Mouse (Mus musculus): ENCODE measurements around the gene Tsga10ip. TPM values are rescaled to one million over a fixed set of nuclear protein-coding genes. Genes with fewer than 3 reads are reported as not detected.

Tsga10ip gene
- polyA plus RNA-seq, 1 experiment from 2014 or later: 1.7 TPM

- H3K9ac ChIP-seq (ENCODE audit: low read depth, low read length): no peak overlapping the region
- H3K27me3 ChIP-seq (ENCODE audit: control insufficient read depth, insufficient read depth, low read length): no peaks in the 10 kb centered on the region
- no peaks in the 10 kb centered on the region for H3K9me3 ChIP-seq (replicated peaks; ENCODE audit: control insufficient read depth, low read length)
- no peak overlapping the region for H3K4me3 ChIP-seq (ENCODE audit: low read depth, low read length)
- H3K4me1 ChIP-seq (ENCODE audit: control insufficient read depth, insufficient read depth, low read length): no peaks in the 10 kb centered on the region
- peaks cover 31% of the 10 kb centered on the region for H3K36me3 ChIP-seq (ENCODE audit: control insufficient read depth, insufficient read depth, low read length)
- H3K27ac ChIP-seq (ENCODE audit: low read depth, low read length): no peak overlapping the region
- no peak overlapping the region for H3K4me2 ChIP-seq
- ATAC-seq (replicated peaks; ENCODE audit: insufficient number of reproducible peaks, low FRiP score, low TSS enrichment): no peak
- 73% methylated on average over 4 of the region's 4 CpGs for WGBS (ENCODE audit: insufficient replicate concordance)
Observed at GRCm38 (mm10) chr19:5374177-5374576, 28.1 kb downstream of the Tsga10ip start.

GRCm38 (mm10) chr19:5372724-5373123 lies 29.6 kb downstream of the Tsga10ip start:
- Histone ChIP-seq H3K4me2 (no peak overlapping the region), H3K9ac (ENCODE audit: low read depth, low read length) (no peak overlapping the region), H3K27me3 (ENCODE audit: control insufficient read depth, insufficient read depth, low read length) (no peaks in the 10 kb centered on the region), H3K36me3 (ENCODE audit: control insufficient read depth, insufficient read depth, low read length) (peaks cover 26% of the 10 kb centered on the region), H3K4me3 (ENCODE audit: low read depth, low read length) (no peak overlapping the region), H3K27ac (ENCODE audit: low read depth, low read length) (no peak overlapping the region), H3K4me1 (ENCODE audit: control insufficient read depth, insufficient read depth, low read length) (peaks cover 7% of the 10 kb centered on the region), H3K9me3 (replicated peaks; ENCODE audit: control insufficient read depth, low read length) (no peaks in the 10 kb centered on the region)
- WGBS (ENCODE audit: insufficient replicate concordance): 91% methylated on average over 7 of the region's 7 CpGs
- ATAC-seq (replicated peaks; ENCODE audit: insufficient number of reproducible peaks, low FRiP score, low TSS enrichment): no peak

- Histone ChIP-seq H3K36me3 (ENCODE audit: control insufficient read depth, insufficient read depth, low read length) (peaks cover 26% of the 10 kb centered on the region), H3K4me2 (no peak overlapping the region), H3K4me1 (ENCODE audit: control insufficient read depth, insufficient read depth, low read length) (peaks cover 9% of the 10 kb centered on the region)
Observed at GRCm38 (mm10) chr19:5370932-5371331, 31.4 kb downstream of the Tsga10ip start.

GRCm38 (mm10) chr19:5367455-5367854 lies 34.9 kb downstream of the Tsga10ip start:
- Histone ChIP-seq H3K27ac (ENCODE audit: low read depth, low read length) (peak overlapping the region; percentile 93), H3K4me3 (ENCODE audit: low read depth, low read length) (peak overlapping the region; percentile 98), H3K9ac (ENCODE audit: low read depth, low read length) (peak overlapping the region; percentile 83), H3K36me3 (ENCODE audit: control insufficient read depth, insufficient read depth, low read length) (peaks cover 31% of the 10 kb centered on the region), H3K4me1 (ENCODE audit: control insufficient read depth, insufficient read depth, low read length) (peaks cover 12% of the 10 kb centered on the region), H3K4me2 (peak overlapping the region; percentile 80), H3K27me3 (ENCODE audit: control insufficient read depth, insufficient read depth, low read length) (no peaks in the 10 kb centered on the region), H3K9me3 (replicated peaks; ENCODE audit: control insufficient read depth, low read length) (no peaks in the 10 kb centered on the region)
- no peak for ATAC-seq (replicated peaks; ENCODE audit: insufficient number of reproducible peaks, low FRiP score, low TSS enrichment)
- 10% methylated on average over 11 of the region's 11 CpGs for WGBS (ENCODE audit: insufficient replicate concordance)

More at GRCm38 (mm10) chr19:5370932-5371331, 31.4 kb downstream of the Tsga10ip start:
- WGBS (ENCODE audit: insufficient replicate concordance): 84% methylated on average over 3 of the region's 3 CpGs
- H3K9ac ChIP-seq (ENCODE audit: low read depth, low read length): no peak overlapping the region
- H3K4me3 ChIP-seq (ENCODE audit: low read depth, low read length): no peak overlapping the region
- no peaks in the 10 kb centered on the region for H3K9me3 ChIP-seq (replicated peaks; ENCODE audit: control insufficient read depth, low read length)
- H3K27me3 ChIP-seq (ENCODE audit: control insufficient read depth, insufficient read depth, low read length): no peaks in the 10 kb centered on the region
- H3K27ac ChIP-seq (ENCODE audit: low read depth, low read length): no peak overlapping the region
- ATAC-seq (replicated peaks; ENCODE audit: insufficient number of reproducible peaks, low FRiP score, low TSS enrichment): no peak

GRCm38 (mm10) chr19:5367053-5367359 lies 35.3 kb downstream of the Tsga10ip start, which contains the start of gene Banf1:
Banf1 (minus strand) TSS chr19:5367168.
- ATAC-seq (replicated peaks; ENCODE audit: insufficient number of reproducible peaks, low FRiP score, low TSS enrichment): no peak
- Histone ChIP-seq H3K4me3 (ENCODE audit: low read depth, low read length) (peak within 1 kb of the TSS; percentile 98), H3K27ac (ENCODE audit: low read depth, low read length) (peak within 1 kb of the TSS; percentile 93), H3K4me2 (peak within 1 kb of the TSS; percentile 80), H3K4me1 (ENCODE audit: control insufficient read depth, insufficient read depth, low read length) (peaks cover 12% of the 10 kb centered on the region), H3K27me3 (ENCODE audit: control insufficient read depth, insufficient read depth, low read length) (no peaks in the 10 kb centered on the region), H3K9ac (ENCODE audit: low read depth, low read length) (peak within 1 kb of the TSS; percentile 83), H3K9me3 (replicated peaks; ENCODE audit: control insufficient read depth, low read length) (no peaks in the 10 kb centered on the region), H3K36me3 (ENCODE audit: control insufficient read depth, insufficient read depth, low read length) (peaks cover 30% of the 10 kb centered on the region)
- WGBS (ENCODE audit: insufficient replicate concordance): 1% methylated on average over 33 of the region's 33 CpGs

GRCm38 (mm10) chr19:5366175-5367052 lies 35.9 kb downstream of the Tsga10ip start, which contains the start of gene Eif1ad:
Eif1ad (plus strand) TSS chr19:5366741.
- ATAC-seq (replicated peaks; ENCODE audit: insufficient number of reproducible peaks, low FRiP score, low TSS enrichment): peak; percentile 93
- H3K4me3 ChIP-seq (ENCODE audit: low read depth, low read length): peak within 1 kb of the TSS; percentile 98
- peak within 1 kb of the TSS; percentile 83 for H3K9ac ChIP-seq (ENCODE audit: low read depth, low read length)
- H3K27ac ChIP-seq (ENCODE audit: low read depth, low read length): peak within 1 kb of the TSS; percentile 93
- no peaks in the 10 kb centered on the region for H3K9me3 ChIP-seq (replicated peaks; ENCODE audit: control insufficient read depth, low read length)
- peak within 1 kb of the TSS; percentile 80 for H3K4me2 ChIP-seq
- H3K36me3 ChIP-seq (ENCODE audit: control insufficient read depth, insufficient read depth, low read length): peaks cover 25% of the 10 kb centered on the region
- H3K27me3 ChIP-seq (ENCODE audit: control insufficient read depth, insufficient read depth, low read length): no peaks in the 10 kb centered on the region
- peaks cover 12% of the 10 kb centered on the region for H3K4me1 ChIP-seq (ENCODE audit: control insufficient read depth, insufficient read depth, low read length)
- under 1% methylated on average over 84 of the region's 92 CpGs for WGBS (ENCODE audit: insufficient replicate concordance)

GRCm38 (mm10) chr19:5365751-5366150 lies 36.6 kb downstream of the Tsga10ip start:
- Histone ChIP-seq H3K27me3 (ENCODE audit: control insufficient read depth, insufficient read depth, low read length) (no peaks in the 10 kb centered on the region), H3K4me1 (ENCODE audit: control insufficient read depth, insufficient read depth, low read length) (peaks cover 12% of the 10 kb centered on the region), H3K9ac (ENCODE audit: low read depth, low read length) (peak overlapping the region; percentile 83), H3K4me2 (peak overlapping the region; percentile 80), H3K36me3 (ENCODE audit: control insufficient read depth, insufficient read depth, low read length) (peaks cover 23% of the 10 kb centered on the region), H3K4me3 (ENCODE audit: low read depth, low read length) (peak overlapping the region; percentile 98), H3K9me3 (replicated peaks; ENCODE audit: control insufficient read depth, low read length) (no peaks in the 10 kb centered on the region), H3K27ac (ENCODE audit: low read depth, low read length) (no peak overlapping the region)
- no peak for ATAC-seq (replicated peaks; ENCODE audit: insufficient number of reproducible peaks, low FRiP score, low TSS enrichment)
- WGBS (ENCODE audit: insufficient replicate concordance): 20% methylated on average over 11 of the region's 11 CpGs

GRCm38 (mm10) chr19:5364124-5364523 lies 38.2 kb downstream of the Tsga10ip start:
- no peak for ATAC-seq (replicated peaks; ENCODE audit: insufficient number of reproducible peaks, low FRiP score, low TSS enrichment)
- WGBS (ENCODE audit: insufficient replicate concordance): 86% methylated on average over 2 of the region's 2 CpGs
- H3K4me3 ChIP-seq (ENCODE audit: low read depth, low read length): no peak overlapping the region

More at GRCm38 (mm10) chr19:5364124-5364523, 38.2 kb downstream of the Tsga10ip start:
- H3K4me1 ChIP-seq (ENCODE audit: control insufficient read depth, insufficient read depth, low read length): peaks cover 12% of the 10 kb centered on the region
- H3K27me3 ChIP-seq (ENCODE audit: control insufficient read depth, insufficient read depth, low read length): no peaks in the 10 kb centered on the region
- H3K9me3 ChIP-seq (replicated peaks; ENCODE audit: control insufficient read depth, low read length): no peaks in the 10 kb centered on the region
- H3K4me2 ChIP-seq: no peak overlapping the region
- H3K36me3 ChIP-seq (ENCODE audit: control insufficient read depth, insufficient read depth, low read length): peaks cover 12% of the 10 kb centered on the region
- H3K27ac ChIP-seq (ENCODE audit: low read depth, low read length): no peak overlapping the region
- no peak overlapping the region for H3K9ac ChIP-seq (ENCODE audit: low read depth, low read length)

Measured in heart, embryonic 11.5 days (tissue).